Mouse (Mus musculus) gastrocnemius, postnatal 36 days (tissue): ENCODE data around the gene Aspscr1. TPM values are rescaled to one million over a fixed set of nuclear protein-coding genes. Genes with fewer than 3 reads are reported as not detected.

Source experiments
- DNase-seq, 2 experiments: peaks; one replicate each; pipeline ENCODE4 v3.0.0; 2022
- intact Hi-C: fragments of 180-260 bp; cut with DNase I; formaldehyde crosslinking; loops from one replicate; pipeline ENCODE4 v1.15.1; 2025
- long read RNA-seq, 2 experiments: library from polyadenylated mRNA; stranded (forward); transcript quantifications; one replicate each; pipeline ENCODE4 v2.0.0; 2021
- total RNA-seq, 2 experiments: library from RNA; stranded (reverse); gene quantifications; 2 replicates each; pipeline ENCODE4 v1.2.3; 2021

Gene Aspscr1
- 10 to 100 TPM; 24.4 to 34.0 TPM for total RNA-seq
- long read RNA-seq, experiment 1, transcript Aspscr1-201 (16 exons, 1,820 nt): major isoform, 33 of 42 reads
- long read RNA-seq, experiment 1, partial matches to known transcripts: 2 of 42 reads
- long read RNA-seq, experiment 1, other reads (novel, unspliced or antisense): 6 of 42 reads
- long read RNA-seq, experiment 2, transcript Aspscr1-201 (16 exons, 1,820 nt): major isoform, 40 of 59 reads
- long read RNA-seq, experiment 2, partial matches to known transcripts: 2 of 59 reads
- long read RNA-seq, experiment 2, other reads (novel, unspliced or antisense): 13 of 59 reads

- intact Hi-C loops: no loop called here
- peak; percentile 93 to 95 for DNase-seq
Measured at GRCm38 (mm10) chr11:120672687-120673593, at the start of gene Aspscr1. Gene Aspscr1, plus strand, starts transcription at chr11:120672973.

- intact Hi-C loops: loop anchor here (1.0 kb wide), 1 partner anchor 88 kb away; no protein-coding TSS in a partner anchor
- DNase-seq: peak in 1 of 2 experiments; percentile 60
Measured at GRCm38 (mm10) chr11:120623961-120624679, 48.7 kb upstream of the Aspscr1 start.

- DNase-seq: peak; percentile 73 to 80
- intact Hi-C loops: loop anchor here (1.0 kb wide), 1 partner anchor 88 kb away; no protein-coding TSS in a partner anchor
Measured at GRCm38 (mm10) chr11:120624680-120625111, 48.1 kb upstream of the Aspscr1 start.

- peak in 1 of 2 experiments; percentile 13 for DNase-seq
- intact Hi-C loops: no loop called here
Measured at GRCm38 (mm10) chr11:120625152-120625775, 47.5 kb upstream of the Aspscr1 start, which contains the start of gene Sirt7. Gene Sirt7, minus strand, starts transcription at chr11:120625240.

GRCm38 (mm10) chr11:120626785-120627467 is 45.8 kb upstream of the Aspscr1 start:
- no peak for DNase-seq
- intact Hi-C loops: no loop called here

- DNase-seq: no peak
- intact Hi-C loops: no loop called here
Measured at GRCm38 (mm10) chr11:120627468-120628300, 45.1 kb upstream of the Aspscr1 start.

GRCm38 (mm10) chr11:120628601-120629340 is 44.0 kb upstream of the Aspscr1 start:
- peak in 1 of 2 experiments; percentile 15 for DNase-seq
- intact Hi-C loops: no loop called here

- DNase-seq: peak in 1 of 2 experiments; percentile 41
- intact Hi-C loops: no loop called here
Measured at GRCm38 (mm10) chr11:120629341-120629730, 43.4 kb upstream of the Aspscr1 start.

- DNase-seq: peak; percentile 53 to 61
- intact Hi-C loops: no loop called here
Measured at GRCm38 (mm10) chr11:120629911-120630310, 42.9 kb upstream of the Aspscr1 start.

GRCm38 (mm10) chr11:120630401-120630871 is 42.3 kb upstream of the Aspscr1 start:
- intact Hi-C loops: no loop called here
- DNase-seq: peak in 1 of 2 experiments; percentile 32

- intact Hi-C loops: no loop called here
- no peak for DNase-seq
Measured at GRCm38 (mm10) chr11:120630881-120631725, 41.7 kb upstream of the Aspscr1 start.

- peak in 1 of 2 experiments; percentile 12 for DNase-seq
- intact Hi-C loops: loop anchor here (2.0 kb wide), 1 partner anchor 15 kb away; no protein-coding TSS in a partner anchor
Measured at GRCm38 (mm10) chr11:120631726-120632448, 40.9 kb upstream of the Aspscr1 start.

GRCm38 (mm10) chr11:120632559-120633519 is 39.9 kb upstream of the Aspscr1 start:
- intact Hi-C loops: loop anchor here (2.0 kb wide), 1 partner anchor 14 kb away; no protein-coding TSS in a partner anchor
- peak; percentile 76 to 77 for DNase-seq

GRCm38 (mm10) chr11:120633520-120634343 is 39.0 kb upstream of the Aspscr1 start, which contains the start of gene Mafg:
Gene Mafg, minus strand, starts transcription at chr11:120633600.
- peak; percentile 84 to 90 for DNase-seq
- intact Hi-C loops: loop anchor here (2.0 kb wide), 1 partner anchor 13 kb away; no protein-coding TSS in a partner anchor
